Mouse (Mus musculus) right cerebral cortex, postnatal 14 days (tissue): Measurements from ENCODE around the gene Cblc.

Source experiments
- DNase-seq: peaks from one replicate; pipeline ENCODE4 v3.0.0; 2022

Cblc gene

DNA sequence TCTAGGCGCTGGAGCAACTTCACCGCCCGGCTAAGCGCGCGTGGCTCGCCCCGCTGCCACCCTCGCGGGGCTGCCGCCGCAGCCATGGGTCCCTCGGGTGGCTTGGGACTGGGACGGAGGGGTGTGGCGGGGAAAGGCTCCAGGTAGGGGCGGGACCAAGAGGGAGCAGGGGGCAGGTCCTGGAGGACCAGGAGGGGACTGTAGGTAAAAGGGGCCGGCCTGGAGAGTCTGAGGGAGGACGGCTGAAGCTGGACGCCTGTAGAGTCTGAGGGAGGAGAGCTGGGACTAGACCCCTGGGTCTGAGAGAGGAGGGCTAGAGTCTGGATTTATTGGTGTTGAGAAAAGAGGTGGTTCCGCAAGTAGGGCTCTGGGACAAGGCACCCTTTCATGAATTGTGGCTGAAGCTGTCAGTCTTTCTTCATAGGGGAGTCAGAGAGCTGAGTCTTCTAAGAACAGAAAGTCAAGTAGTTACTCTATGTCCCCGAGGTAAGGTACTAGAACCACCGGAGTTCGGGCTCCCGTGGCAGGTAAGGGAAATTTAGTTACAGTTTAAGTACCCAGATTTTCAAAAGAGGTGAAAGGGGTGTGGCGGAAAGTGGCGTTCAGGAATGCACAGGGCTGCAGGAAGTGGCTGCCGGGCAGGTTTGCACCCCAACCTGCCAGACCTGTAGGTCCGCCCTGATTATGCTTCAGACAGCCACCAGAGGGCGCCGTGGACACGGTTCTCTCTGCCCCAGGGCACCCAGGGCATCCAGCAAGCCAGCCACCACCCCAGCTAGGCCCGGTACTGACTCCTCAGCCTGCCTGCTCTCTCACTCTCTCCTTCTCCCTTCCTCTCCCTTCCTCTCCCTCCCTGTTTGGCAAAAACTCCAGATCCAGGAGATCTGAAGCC is at the start of gene Cblc:
TSS of gene Cblc (minus strand) at position 113 of the 892 bp plus-strand sequence.
- peak; percentile 56 for DNase-seq

DNA sequence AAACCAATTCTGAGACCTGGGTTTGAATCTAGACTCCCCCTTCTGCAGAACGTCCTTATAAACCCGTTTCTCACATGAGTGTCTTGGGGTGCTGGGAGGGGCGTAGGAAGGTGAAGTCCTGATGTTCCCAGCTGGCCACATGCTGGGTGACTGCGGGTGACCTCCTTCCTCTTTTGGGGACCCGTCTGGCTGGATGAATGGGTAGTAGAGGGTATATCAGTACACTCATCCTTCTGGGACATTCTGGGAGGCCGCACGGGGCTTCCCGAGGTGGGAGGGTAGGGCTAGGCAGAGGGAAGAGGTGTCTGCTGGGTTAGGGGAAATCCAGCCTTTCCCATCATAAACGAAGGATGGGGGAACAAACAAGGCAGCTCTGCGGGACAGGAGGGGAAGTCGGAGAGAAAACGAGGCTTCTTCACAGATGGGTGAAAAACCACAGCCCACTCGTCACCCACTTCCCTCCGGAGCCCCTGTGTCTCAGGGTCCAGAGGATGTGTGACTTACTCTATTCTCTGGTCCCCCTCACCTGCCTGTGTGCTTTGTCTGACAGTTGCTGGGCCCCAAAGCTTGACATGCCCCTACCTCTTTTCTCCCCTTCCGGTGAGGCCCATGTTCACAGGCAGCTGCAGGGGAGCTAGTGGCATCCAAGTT is 48.0 kb upstream of the Cblc start:
- DNase-seq = no peak

GRCm38 (mm10) chr7:19843561-19843960 is 47.0 kb upstream of the Cblc start:
- peak; percentile 65 for DNase-seq

GRCm38 (mm10) chr7:19842885-19843504 is 46.4 kb upstream of the Cblc start:
- no peak for DNase-seq

GRCm38 (mm10) chr7:19841686-19842413 is 45.2 kb upstream of the Cblc start:
- no peak for DNase-seq

DNA sequence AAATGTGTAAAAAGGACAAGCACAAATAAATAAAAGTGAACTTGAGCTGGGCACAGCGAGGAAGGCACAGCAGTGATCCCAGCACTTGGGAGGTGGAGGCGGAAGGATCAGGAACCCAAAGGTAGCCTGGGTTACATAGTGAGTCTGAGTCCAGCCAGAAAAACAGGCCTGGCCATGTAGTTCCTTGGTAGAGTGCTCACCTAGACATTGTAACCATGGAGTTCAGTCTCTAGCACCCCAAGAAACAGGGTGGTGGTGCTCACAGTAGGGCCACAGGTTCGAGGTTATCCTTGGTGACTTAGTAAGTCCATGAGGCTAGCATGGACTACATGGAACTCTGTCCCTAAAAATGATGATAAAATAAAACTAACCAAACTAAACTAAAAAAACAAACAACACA is 44.3 kb upstream of the Cblc start:
- DNase-seq = no peak

GRCm38 (mm10) chr7:19840371-19840770 is 43.8 kb upstream of the Cblc start:
- no peak for DNase-seq

DNA sequence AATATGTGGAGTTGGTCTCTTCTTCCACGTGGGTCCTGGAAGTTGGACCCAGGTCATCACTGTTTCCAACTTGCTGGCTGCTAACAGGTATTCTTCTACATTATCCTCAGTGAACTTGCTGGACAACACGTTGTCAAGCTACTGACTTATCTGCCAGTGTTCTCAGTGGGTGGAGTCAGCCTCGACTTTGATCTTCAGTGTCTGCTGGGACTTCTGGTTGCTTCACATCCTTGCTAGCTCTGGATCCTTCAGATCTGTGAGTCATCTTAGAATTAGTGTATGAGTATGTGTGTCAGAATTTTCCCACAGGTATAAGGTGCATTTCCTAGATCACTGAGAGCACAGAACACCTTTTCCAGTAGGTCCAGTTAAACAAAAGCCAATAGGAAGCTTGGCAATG is 40.2 kb upstream of the Cblc start:
- DNase-seq = no peak

DNA sequence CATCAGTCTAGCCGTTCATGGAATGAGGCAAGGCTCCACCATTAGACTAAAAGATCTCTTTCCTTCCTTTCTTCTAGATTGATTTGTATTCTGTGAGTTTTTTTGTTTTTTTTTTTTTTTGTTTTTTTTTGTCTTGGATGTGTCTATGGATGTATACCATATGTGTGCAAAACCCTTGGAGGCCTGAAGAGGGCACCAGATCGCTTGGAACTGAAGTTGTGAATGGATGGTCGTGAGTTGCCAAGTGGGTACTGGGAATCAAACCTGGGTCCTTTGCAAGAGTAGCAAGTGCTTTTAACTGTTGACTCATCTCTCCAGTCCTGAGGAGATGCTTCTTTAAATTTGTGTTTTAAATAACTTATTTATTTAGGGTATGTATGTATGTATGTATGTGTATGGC is 37.4 kb upstream of the Cblc start:
- no peak for DNase-seq

DNA sequence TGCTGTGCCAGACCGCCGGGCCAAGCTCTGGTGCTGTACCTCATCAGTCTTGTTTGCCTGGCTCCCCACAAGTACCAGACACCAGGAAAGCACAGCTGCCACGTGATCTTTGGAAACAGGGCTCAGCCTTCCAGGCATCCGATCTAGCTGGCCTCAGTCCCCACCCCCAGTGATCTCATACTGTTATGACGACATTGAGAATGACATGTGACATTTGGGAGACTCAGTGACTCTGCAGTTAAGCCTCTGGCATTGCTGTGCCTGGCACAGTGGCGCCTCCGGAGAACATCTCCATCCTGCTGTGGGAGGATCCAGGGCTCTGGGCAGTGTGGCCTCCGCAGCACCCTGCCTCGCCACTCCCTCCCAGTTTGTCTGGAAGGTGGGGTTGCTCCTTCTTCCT is 35.2 kb upstream of the Cblc start:
- DNase-seq = no peak

DNA sequence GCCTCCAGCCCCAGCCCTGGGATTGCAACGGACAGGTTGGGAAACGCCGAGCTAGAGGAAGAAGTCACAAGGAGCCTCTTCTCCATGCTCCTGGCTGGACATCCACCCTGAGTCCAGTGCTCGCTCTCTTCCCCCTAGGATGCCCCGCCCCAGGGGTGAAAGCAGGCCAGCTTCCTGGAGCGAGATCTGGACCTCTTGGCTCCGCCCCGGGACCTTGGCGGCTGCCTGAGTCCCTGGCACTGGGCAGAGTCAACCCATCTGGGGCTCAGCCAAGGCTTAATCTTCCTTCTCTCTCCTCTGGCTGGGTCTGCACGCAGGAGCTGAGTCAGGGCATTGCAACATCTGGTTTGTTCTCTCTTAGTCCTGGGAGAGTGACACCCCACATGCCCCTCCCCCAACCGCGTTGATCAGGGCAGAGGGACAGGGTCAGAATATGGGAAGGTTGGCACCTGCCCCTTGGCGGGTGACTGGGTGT is 34.1 kb upstream of the Cblc start:
- no peak for DNase-seq

DNA sequence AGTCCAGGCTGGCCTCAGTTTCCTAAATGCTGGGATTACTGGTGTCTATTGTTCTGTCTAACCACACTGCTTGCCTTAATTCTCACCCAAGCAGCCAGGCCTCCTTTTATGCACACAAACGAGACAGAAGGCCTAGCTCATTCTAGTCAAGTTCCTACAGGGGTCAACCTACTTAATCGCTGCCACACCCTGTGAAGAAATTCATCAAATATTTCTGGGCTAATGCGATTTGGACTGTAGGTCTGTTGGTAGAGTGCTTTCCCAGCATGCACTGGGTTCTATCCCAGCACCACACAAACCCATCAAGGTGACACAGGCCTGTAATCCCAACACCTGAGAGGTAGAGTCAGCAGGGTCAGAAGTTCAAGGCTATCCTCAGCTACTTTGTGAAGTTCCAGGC is 33.1 kb upstream of the Cblc start:
- no peak for DNase-seq

GRCm38 (mm10) chr7:19826756-19827155 is 30.1 kb upstream of the Cblc start:
- DNase-seq = no peak

- DNase-seq = peak; percentile 42
Observed at GRCm38 (mm10) chr7:19824182-19824973, 27.8 kb upstream of the Cblc start.

- DNase-seq = no peak
Observed at GRCm38 (mm10) chr7:19823256-19824181, 26.9 kb upstream of the Cblc start.

DNA sequence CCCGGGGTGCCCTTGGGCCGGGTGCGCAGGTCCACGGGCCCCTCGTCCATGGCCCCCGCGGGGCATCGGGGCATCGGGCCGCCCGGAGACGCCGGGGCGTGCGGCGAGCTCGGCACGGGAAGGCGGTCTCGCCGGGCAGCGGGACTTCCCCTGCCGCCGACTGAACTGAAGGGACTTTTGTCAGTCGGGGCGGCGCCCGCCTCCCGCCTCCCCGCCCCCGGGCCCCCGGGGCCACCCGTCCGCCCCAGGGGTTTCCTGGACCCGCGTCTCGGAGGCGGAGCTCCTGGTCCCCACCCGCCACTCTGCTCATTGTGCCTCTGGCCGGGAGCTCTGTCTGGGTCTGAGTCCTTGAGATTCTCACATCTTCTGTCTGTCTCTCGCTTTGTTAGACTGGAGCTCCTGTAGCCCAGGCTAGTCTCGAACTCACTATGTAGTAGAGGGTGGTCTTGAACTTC is 26.0 kb upstream of the Cblc start, which contains the start of gene Bcl3:
TSS of gene Bcl3 (minus strand) at position 167 of the 455 bp plus-strand sequence.
- no peak for DNase-seq

DNA sequence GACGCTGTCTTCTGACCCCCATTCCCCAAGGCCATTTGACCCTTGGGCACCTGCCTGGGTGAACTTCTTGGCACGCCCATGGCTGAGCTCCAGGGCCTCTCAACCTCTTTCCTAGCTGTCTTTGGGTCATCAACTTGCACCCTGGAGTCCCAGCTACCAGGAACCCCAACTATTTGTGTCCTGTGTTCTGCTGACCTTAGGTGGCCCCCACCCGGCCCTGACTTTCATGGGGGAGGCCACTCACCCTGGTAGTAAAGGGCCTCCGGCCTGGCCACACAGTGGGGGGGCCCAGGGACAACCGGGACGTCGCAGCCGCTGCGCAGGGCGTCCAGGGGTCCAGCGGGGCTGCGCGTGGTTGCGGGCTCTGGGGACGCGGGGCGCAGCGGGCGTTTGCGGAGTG is 25.6 kb upstream of the Cblc start:
- no peak for DNase-seq

DNA sequence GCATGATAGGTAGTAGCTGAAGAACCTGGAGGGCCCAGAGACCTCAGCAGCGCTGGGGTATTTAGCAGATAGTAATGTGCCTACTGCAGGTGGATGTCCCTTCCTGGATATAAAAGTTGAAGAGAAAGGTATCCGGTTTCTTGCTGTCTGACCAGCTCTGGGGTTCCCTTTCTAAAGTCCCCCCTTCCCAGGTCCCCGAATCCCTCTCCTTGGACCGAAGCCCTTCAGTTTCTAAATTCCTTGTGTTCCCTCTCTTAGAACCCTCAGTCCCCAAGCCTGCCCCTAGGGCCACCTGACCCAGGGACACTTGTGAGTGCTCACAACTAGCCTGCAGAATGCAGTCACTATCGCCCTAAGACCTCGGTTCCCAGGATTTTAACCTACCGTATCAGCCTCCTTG is 25.0 kb upstream of the Cblc start:
- DNase-seq = no peak

DNA sequence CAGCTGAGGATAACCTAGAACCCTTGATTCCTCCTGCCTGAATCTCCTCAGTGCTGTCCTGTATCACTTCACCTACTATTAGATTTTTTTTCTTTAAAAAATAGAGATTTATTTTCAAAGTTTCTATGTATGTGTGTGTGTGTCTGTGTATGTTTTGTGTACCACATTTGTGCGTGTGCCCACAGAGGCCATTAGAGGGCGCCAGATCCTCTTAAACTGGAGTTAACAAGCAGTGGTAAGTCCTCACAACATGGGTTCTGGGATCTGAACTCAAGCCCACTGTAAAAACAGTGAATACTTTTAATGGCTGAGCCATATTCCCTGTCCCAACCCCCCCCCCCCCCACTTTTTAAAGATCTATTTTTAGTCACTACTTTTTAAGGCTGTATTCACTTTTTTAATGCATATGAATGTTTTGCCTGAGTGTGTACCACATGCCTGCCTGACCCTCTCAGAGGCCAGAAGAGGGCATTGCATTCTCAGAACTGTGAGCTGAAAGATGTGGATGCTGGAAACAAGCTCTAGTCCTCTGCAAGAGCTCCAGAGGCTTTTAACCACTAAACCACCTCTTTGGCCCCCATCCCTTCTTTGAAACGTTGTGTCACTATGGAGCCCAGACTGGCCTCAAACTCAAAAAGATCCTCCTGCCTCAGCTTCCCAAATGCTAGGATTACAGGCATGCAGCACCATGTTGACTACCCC is 23.9 kb upstream of the Cblc start:
- DNase-seq = no peak

DNA sequence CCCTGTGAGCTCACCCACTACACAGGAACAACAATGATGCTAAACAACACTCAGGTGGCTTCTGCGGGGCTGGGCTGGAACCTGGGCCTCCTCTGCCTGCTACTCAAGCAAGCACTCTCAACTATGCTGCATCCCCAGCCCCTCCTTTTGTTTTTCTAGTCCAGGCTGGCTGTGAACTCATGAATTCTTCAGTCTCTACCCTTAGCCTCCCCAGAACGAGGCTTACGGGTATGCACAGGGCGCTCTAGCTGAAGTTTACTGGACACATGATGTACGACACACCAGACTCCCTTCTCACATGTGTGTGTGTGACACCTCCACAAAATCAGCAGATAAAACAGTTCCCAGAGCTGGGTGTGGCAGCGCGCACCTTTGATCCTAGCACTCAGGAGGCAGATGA is 22.3 kb upstream of the Cblc start:
- DNase-seq = no peak
